ENCODE assay signal across 21 mouse cellular contexts in the genomic region with DNA sequence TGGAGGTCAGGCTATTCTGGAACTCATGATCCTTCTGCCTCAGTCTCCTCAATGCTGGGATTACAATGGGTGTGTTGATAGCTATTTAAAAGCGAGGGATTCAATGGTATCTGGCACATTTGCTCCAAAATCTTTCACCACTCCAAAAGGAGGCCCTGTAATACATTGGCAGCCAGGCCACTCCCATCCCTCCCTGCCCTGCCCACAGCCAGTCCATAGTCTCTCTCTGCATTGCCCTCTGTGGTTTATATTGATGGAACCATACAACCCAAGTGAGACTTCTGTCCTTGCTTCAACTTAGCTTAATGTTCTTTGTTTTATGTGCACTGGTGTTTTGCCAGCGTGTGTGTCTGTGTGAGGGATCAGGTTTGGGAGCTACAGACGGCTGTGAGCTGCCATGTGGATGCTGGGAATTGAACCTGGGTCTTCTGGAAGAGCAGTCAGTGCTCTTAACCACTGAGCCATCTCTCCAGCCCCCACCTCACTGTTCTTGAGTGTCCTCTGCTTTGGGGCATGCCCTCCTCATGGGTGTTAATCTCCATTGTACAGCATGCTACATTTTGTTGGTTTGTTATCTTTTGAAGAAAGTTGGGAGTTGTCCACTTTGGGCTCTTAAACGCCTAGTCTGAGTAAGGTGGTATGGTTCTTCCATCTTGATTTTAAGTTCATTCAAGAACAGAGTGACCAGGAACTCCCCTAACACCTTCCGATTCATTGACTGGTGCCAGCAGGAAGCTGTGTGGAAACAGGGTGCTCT. TPM values are rescaled to one million over a fixed set of nuclear protein-coding genes. Genes with fewer than 3 reads are reported as not detected.
DNase-seq lines count a peak whose midpoint lies in the region; ATAC-seq and TF ChIP-seq lines count a peak whose summit lies in the region.
"Had no signal": no experiment of that assay in that cellular context is flagged by ENCODE, and none has a peak within 500 bp of the region (broad histone marks: within the 10 kb centered on the region; RNA-seq: fewer than 3 reads in every experiment).

No protein-coding gene starts in this region.

- TF ChIP-seq RAD21 in MEL (IDR thresholded peaks at IDR 0.05; ENCODE audit: low read depth, low read length) = no peak

- TF ChIP-seq CTCF in MEL (IDR thresholded peaks at IDR 0.05 in 2 of 3, conservative IDR thresholded peaks at IDR 0.05 in 1 of 3; ENCODE audit: control insufficient read depth in 1 of 3, insufficient read depth in 1 of 3, low read depth in 2 of 3, low read length in 3 of 3, poor library complexity in 1 of 3, severe bottlenecking in 1 of 3) = no peak

- WGBS in liver, embryonic 12.5 days (ENCODE audit: insufficient replicate concordance) = 58% methylated on average over 5 of the region's 5 CpGs
- 47% methylated on average over 5 of the region's 5 CpGs for WGBS in liver, embryonic 16.5 days (ENCODE audit: insufficient replicate concordance)

- no peak for TF ChIP-seq POLR2A in MEL (IDR thresholded peaks at IDR 0.05; ENCODE audit: control insufficient read depth in 1 of 2, insufficient read depth in 1 of 2, low read depth in 1 of 2, low read length in 2 of 2, poor library complexity in 1 of 2)

- no peak for TF ChIP-seq EP300 in MEL (IDR thresholded peaks at IDR 0.05; ENCODE audit: low read depth in 1 of 2, low read length in 2 of 2)

- H3K4me2 ChIP-seq in liver, embryonic 12.5 days = peak overlapping the region; percentile 76
- H3K4me2 ChIP-seq in liver, embryonic 16.5 days (ENCODE audit: low read depth, low read length) = peak overlapping the region; percentile 42
- H3K4me2 ChIP-seq: embryonic facial prominence, embryonic 12.5 days; hindbrain, embryonic 15.5 days had no signal

- no peaks in the 10 kb centered on the region for H3K9me3 ChIP-seq in MEL (replicated peaks; ENCODE audit: insufficient read depth, low read length)
- no peaks in the 10 kb centered on the region for H3K9me3 ChIP-seq in liver, embryonic 12.5 days (replicated peaks)
- H3K9me3 ChIP-seq in liver, embryonic 16.5 days (replicated peaks; ENCODE audit: control insufficient read depth, low read length) = no peaks in the 10 kb centered on the region
- H3K9me3 ChIP-seq: embryonic facial prominence, embryonic 12.5 days; forebrain, embryonic 10.5 days; hindbrain, embryonic 15.5 days had no signal

- H3K4me3 ChIP-seq in MEL (ENCODE audit: control insufficient read depth in 1 of 2, insufficient read depth in 1 of 2, low read depth in 2 of 2, low read length in 2 of 2) = no peak overlapping the region
- peak overlapping the region; percentile 72 for H3K4me3 ChIP-seq in liver, embryonic 12.5 days
- H3K4me3 ChIP-seq in liver, embryonic 16.5 days (ENCODE audit: low read depth, low read length) = no peak overlapping the region
- H3K4me3 ChIP-seq: embryonic facial prominence, embryonic 12.5 days; forebrain, embryonic 10.5 days; hindbrain, embryonic 15.5 days had no signal

- ATAC-seq in liver, embryonic 12.5 days = peak; percentile 53
- peak; percentile 35 for ATAC-seq in liver, embryonic 16.5 days (ENCODE audit: low read depth)
- no peak for ATAC-seq in megakaryocyte progenitor cell, adult 5-6 weeks (replicated peaks; ENCODE audit: poor library complexity)
- ATAC-seq: forebrain, embryonic 14.5 days had no signal

- no peaks in the 10 kb centered on the region for H3K27me3 ChIP-seq in MEL (ENCODE audit: control insufficient read depth in 1 of 2, insufficient read depth in 2 of 2, low read length in 2 of 2)
- no peaks in the 10 kb centered on the region for H3K27me3 ChIP-seq in liver, embryonic 12.5 days (replicated peaks)
- no peaks in the 10 kb centered on the region for H3K27me3 ChIP-seq in liver, embryonic 16.5 days (ENCODE audit: control insufficient read depth, insufficient read depth, low read depth, low read length)
- H3K27me3 ChIP-seq: embryonic facial prominence, embryonic 12.5 days; hindbrain, embryonic 15.5 days had no signal

- H3K27ac ChIP-seq in MEL (ENCODE audit: control insufficient read depth, low read depth, low read length) = no peak overlapping the region
- H3K27ac ChIP-seq in liver, embryonic 12.5 days = peak overlapping the region; percentile 75
- peak overlapping the region; percentile 25; the same call in 1 of the 2 replicates for H3K27ac ChIP-seq in liver, embryonic 16.5 days (ENCODE audit: low read length)
- H3K27ac ChIP-seq: embryonic facial prominence, embryonic 12.5 days; forebrain, embryonic 10.5 days; hindbrain, embryonic 15.5 days had no signal

- no peak overlapping the region for H3K9ac ChIP-seq in MEL (ENCODE audit: control insufficient read depth, low read depth, low read length, poor library complexity, severe bottlenecking)
- H3K9ac ChIP-seq in liver, embryonic 12.5 days = peak overlapping the region; percentile 59
- no peak overlapping the region for H3K9ac ChIP-seq in liver, embryonic 16.5 days (ENCODE audit: low read depth, low read length)
- H3K9ac ChIP-seq: embryonic facial prominence, embryonic 12.5 days; hindbrain, embryonic 15.5 days had no signal

- H3K79me2 ChIP-seq in MEL (ENCODE audit: control insufficient read depth, insufficient read depth, low read length, poor library complexity) = no peaks in the 10 kb centered on the region

- peaks cover 4 to 24% of the 10 kb centered on the region in 2 experiments; a peak in 3 of 4 replicates for H3K4me1 ChIP-seq in MEL (ENCODE audit: control insufficient read depth in 1 of 2, insufficient read depth in 2 of 2, low read length in 2 of 2)
- H3K4me1 ChIP-seq in liver, embryonic 12.5 days = peaks cover 92% of the 10 kb centered on the region
- peaks cover 67% of the 10 kb centered on the region for H3K4me1 ChIP-seq in liver, embryonic 16.5 days (ENCODE audit: control insufficient read depth, low read depth, low read length)
- H3K4me1 ChIP-seq: embryonic facial prominence, embryonic 12.5 days; hindbrain, embryonic 15.5 days had no signal

- H3K36me3 ChIP-seq in MEL (ENCODE audit: control insufficient read depth in 1 of 2, insufficient read depth in 2 of 2, low read length in 2 of 2) = peaks cover 0 to 17% of the 10 kb centered on the region in 2 experiments; a peak in 2 of 4 replicates
- H3K36me3 ChIP-seq in liver, embryonic 12.5 days = peaks cover 25% of the 10 kb centered on the region
- no peaks in the 10 kb centered on the region for H3K36me3 ChIP-seq in liver, embryonic 16.5 days (ENCODE audit: control insufficient read depth, insufficient read depth)
- H3K36me3 ChIP-seq: embryonic facial prominence, embryonic 12.5 days; forebrain, embryonic 10.5 days; hindbrain, embryonic 15.5 days had no signal

- no peak for DNase-seq in MEL (ENCODE audit: low read depth, low spot score)
- DNase-seq in c-Kit-positive CD71-positive TER-119-positive erythroid progenitor cells, embryonic 14.5 days (ENCODE audit: low spot score) = peak; percentile 42
- DNase-seq in frontal cortex, postnatal 36 days (ENCODE audit: low spot score in 2 of 2) = no peak
- DNase-seq in right cerebral cortex, postnatal 36 days (ENCODE audit: low spot score in 2 of 2) = no peak
- DNase-seq: adrenal gland, adult 8-10 months; adrenal gland, postnatal 36 days; cerebellum, adult 11 months; cerebellum, adult 8-10 months; cerebellum, postnatal 14 days; gastrocnemius, postnatal 36 days; heart, adult 11 months had no signal

TF ChIP-seq in MEL, 35 proteins besides CTCF, POLR2A, EP300 and RAD21:
- peak; percentile 23; the same call in 1 of the 2 replicates for TF ChIP-seq TAL1 (IDR thresholded peaks at IDR 0.05; ENCODE audit: low read length)
- TF ChIP-seq ZKSCAN1 (IDR thresholded peaks at IDR 0.05; ENCODE audit: low read depth, low read length) = no peak

RNA-seq across cellular contexts. Expression of gene Castor1, which starts 8.7 kb away (rescaled TPM):
- 6.6 and 7.1 TPM in 2 replicates for total RNA-seq in MEL (2012; rRNA removed)
- 10 to 100 TPM in 1 of 2 experiments, not detected in 1; 11.8 TPM for polyA plus RNA-seq in MEL (2012; ENCODE audit: insufficient read depth in 1 of 2, insufficient read length in 2 of 2, low read depth in 1 of 2, low replicate concordance in 2 of 2, missing spikeins in 1 of 2)
- polyA plus RNA-seq in liver, embryonic 12.5 days (2016; fragmentation: Nextera tagmentation; extraction: Ambion mirVana) = 2.1 and 2.3 TPM in 2 replicates
- polyA plus RNA-seq in liver, embryonic 16.5 days (2015; fragmentation: Nextera tagmentation; extraction: Ambion mirVana) = 1.2 and 1.7 TPM in 2 replicates
- total RNA-seq in megakaryocyte progenitor cell, adult 5-6 weeks (2015) = 0.59 and 0.61 TPM in 2 replicates
- 0.42 and 0.47 TPM in 2 replicates for total RNA-seq in megakaryocyte progenitor cell, adult 5-6 weeks (2017)

RNA-seq across cellular contexts. Expression of gene Osm, which starts 9.5 kb away (rescaled TPM):
- 11.2 and 15.4 TPM in 2 replicates for total RNA-seq in MEL (2012; rRNA removed)
- 10 to 100 TPM in 1 of 2 experiments, not detected in 1; 10.6 TPM for polyA plus RNA-seq in MEL (2012; ENCODE audit: insufficient read depth in 1 of 2, insufficient read length in 2 of 2, low read depth in 1 of 2, low replicate concordance in 2 of 2, missing spikeins in 1 of 2)
- polyA plus RNA-seq in liver, embryonic 12.5 days (2016; fragmentation: Nextera tagmentation; extraction: Ambion mirVana) = 0.48 and 0.55 TPM in 2 replicates
- 0.40 and 0.53 TPM in 2 replicates for polyA plus RNA-seq in liver, embryonic 16.5 days (2015; fragmentation: Nextera tagmentation; extraction: Ambion mirVana)
- 11.4 and 20.2 TPM in 2 replicates for total RNA-seq in megakaryocyte progenitor cell, adult 5-6 weeks (2015)
- 8.4 and 26.8 TPM in 2 replicates for total RNA-seq in megakaryocyte progenitor cell, adult 5-6 weeks (2017)
- total RNA-seq: gastrocnemius, adult 8-10 months; gastrocnemius, postnatal 36 days; heart, postnatal 25 days had no signal
- polyA plus RNA-seq: embryonic facial prominence, embryonic 12.5 days; forebrain, embryonic 10.5 days; hindbrain, embryonic 11.5 days; hindbrain, embryonic 15.5 days had no signal

RNA-seq across cellular contexts. Expression of gene Lif, which starts 30.6 kb away (rescaled TPM):
- 0.10 and 0.27 TPM in 2 replicates for total RNA-seq in MEL (2012; rRNA removed)
- under 1 TPM in 1 of 2 experiments, not detected in 1; 0.31 TPM for polyA plus RNA-seq in MEL (2012; ENCODE audit: insufficient read depth in 1 of 2, insufficient read length in 2 of 2, low read depth in 1 of 2, low replicate concordance in 2 of 2, missing spikeins in 1 of 2)
- polyA plus RNA-seq in liver, embryonic 12.5 days (2016; fragmentation: Nextera tagmentation; extraction: Ambion mirVana) = not detected in 2 replicates
- 0.02 TPM in 1 of 2 replicates, not detected in the other for polyA plus RNA-seq in liver, embryonic 16.5 days (2015; fragmentation: Nextera tagmentation; extraction: Ambion mirVana)
- total RNA-seq in megakaryocyte progenitor cell, adult 5-6 weeks (2015) = 0.12 and 1.4 TPM in 2 replicates
- total RNA-seq in megakaryocyte progenitor cell, adult 5-6 weeks (2017) = 0.20 and 0.37 TPM in 2 replicates
- polyA plus RNA-seq: forebrain, embryonic 14.5 days; hindbrain, embryonic 11.5 days had no signal

RNA-seq across cellular contexts. Expression of gene Tbc1d10a, which starts 40.2 kb away (rescaled TPM):
- 26.3 and 27.4 TPM in 2 replicates for total RNA-seq in MEL (2012; rRNA removed)
- polyA plus RNA-seq in MEL (2012; ENCODE audit: insufficient read depth in 1 of 2, insufficient read length in 2 of 2, low read depth in 1 of 2, low replicate concordance in 2 of 2, missing spikeins in 1 of 2) = 10 to 100 TPM in 1 of 2 experiments, not detected in 1; 23.0 TPM
- 9.8 and 10.7 TPM in 2 replicates for polyA plus RNA-seq in liver, embryonic 12.5 days (2016; fragmentation: Nextera tagmentation; extraction: Ambion mirVana)
- 6.5 and 6.6 TPM in 2 replicates for polyA plus RNA-seq in liver, embryonic 16.5 days (2015; fragmentation: Nextera tagmentation; extraction: Ambion mirVana)
- total RNA-seq in megakaryocyte progenitor cell, adult 5-6 weeks (2015) = 1.9 and 2.7 TPM in 2 replicates
- 4.3 and 8.0 TPM in 2 replicates for total RNA-seq in megakaryocyte progenitor cell, adult 5-6 weeks (2017)
